Mouse (Mus musculus) heart, postnatal 0 days (tissue): ENCODE results near the gene Ovch2.

Experiments
- CTCF ChIP-seq: IDR thresholded peaks from 2 replicates; pipeline ENCODE4 v1.5.1; 2016; ENCODE audit warnings: antibody characterized with exemption, control low read depth, low read depth
- EP300 ChIP-seq: IDR thresholded peaks from 2 replicates; pipeline ENCODE4 v1.6.1; 2016; ENCODE audit warnings: antibody characterized with exemption, low read depth

- TF ChIP-seq CTCF, result no peak
- no peak for TF ChIP-seq EP300
Measured at GRCm38 (mm10) chr7:107756748-107757147, 44.3 kb downstream of the Ovch2 start.
